Mouse (Mus musculus) hindbrain, embryonic 14.5 days (tissue): ENCODE data around the gene Atl2. TPM values are rescaled to one million over a fixed set of nuclear protein-coding genes. Genes with fewer than 3 reads are reported as not detected.

Source experiments
- ATAC-seq: fragments of 200-750 bp; cut with Nextera tagmentation; 2 replicates; pipeline ENCODE4 v1.8.0; 2017; ENCODE audit warnings: moderate number of reproducible peaks, mild to moderate bottlenecking, moderate TSS enrichment, moderate library complexity; ENCODE audit not compliant: low FRiP score
- DNase-seq: peaks from one replicate; pipeline ENCODE4 v3.0.0-alpha.2; 2015; ENCODE audit warnings: low spot score
- H3K27ac ChIP-seq: fragments of 300-500 bp; sonication (generic); 2 replicates; pipeline ENCODE4 v1.5.1; 2014; ENCODE audit warnings: mild to moderate bottlenecking, moderate library complexity
- H3K27me3 ChIP-seq: fragments of 300-500 bp; sonication (generic); 2 replicates; pipeline ENCODE4 v1.6.1; 2014; ENCODE audit warnings: mild to moderate bottlenecking, low read length, mixed read lengths; ENCODE audit not compliant: control insufficient read depth, insufficient read depth
- H3K36me3 ChIP-seq: fragments of 300-500 bp; sonication (generic); replicated peaks from 2 replicates; pipeline ENCODE4 v1.6.1; 2014; ENCODE audit not compliant: control insufficient read depth, insufficient read depth
- H3K4me1 ChIP-seq: fragments of 300-500 bp; sonication (generic); replicated peaks from 2 replicates; pipeline ENCODE4 v1.6.1; 2014; ENCODE audit warnings: antibody characterized with exemption, low read length, mixed read lengths; ENCODE audit not compliant: control insufficient read depth, insufficient read depth
- H3K4me2 ChIP-seq: fragments of 300-500 bp; sonication (generic); replicated peaks from 2 replicates; pipeline ENCODE4 v1.6.1; 2014; ENCODE audit warnings: mild to moderate bottlenecking, moderate library complexity
- H3K4me3 ChIP-seq: fragments of 300-500 bp; sonication (generic); replicated peaks from 2 replicates; pipeline ENCODE4 v1.5.1; 2014; ENCODE audit warnings: mild to moderate bottlenecking, low read length
- H3K9ac ChIP-seq: fragments of 300-500 bp; sonication (generic); 2 replicates; pipeline ENCODE4 v1.6.1; 2014
- H3K9me3 ChIP-seq: fragments of 300-500 bp; sonication (generic); 2 replicates; pipeline ENCODE4 v1.6.1; 2016; ENCODE audit warnings: low read length; ENCODE audit not compliant: control insufficient read depth
- WGBS: fragments of 180-500 bp; shearing (Covaris S2); extraction: QIAGEN DNeasy Blood & Tissue Kit; methylation state at CpG from one replicate; pipeline ENCODE4 v1.1.7; 2014; 5-methylcytosine and 5-hydroxymethylcytosine counted together
- polyA plus RNA-seq: library from polyadenylated mRNA; unstranded; fragments of >200 nt; fragmentation: Nextera tagmentation; extraction: Ambion mirVana; gene quantifications from 2 replicates; pipeline ENCODE4 v1.2.1, GENCODE M21; 2014

The Atl2 gene
- polyA plus RNA-seq, 1 experiment from 2014 or later, result 39.4 TPM

GRCm38 (mm10) chr17:79925865-79926421 lies 30.0 kb upstream of the Atl2 start:
- WGBS, result 93% methylated on average over 11 of the region's 11 CpGs
- Histone ChIP-seq H3K27me3 (no peaks in the 10 kb centered on the region), H3K9ac (no peak overlapping the region), H3K4me3 (no peak overlapping the region), H3K9me3 (no peaks in the 10 kb centered on the region), H3K36me3 (no peaks in the 10 kb centered on the region), H3K27ac (no peak overlapping the region), H3K4me1 (no peaks in the 10 kb centered on the region), H3K4me2 (no peak overlapping the region)
- ATAC-seq (no peak), DNase-seq (no peak)

GRCm38 (mm10) chr17:79920355-79920754 lies 24.4 kb upstream of the Atl2 start:
- no peak for ATAC-seq
- DNase-seq, result no peak

DNA sequence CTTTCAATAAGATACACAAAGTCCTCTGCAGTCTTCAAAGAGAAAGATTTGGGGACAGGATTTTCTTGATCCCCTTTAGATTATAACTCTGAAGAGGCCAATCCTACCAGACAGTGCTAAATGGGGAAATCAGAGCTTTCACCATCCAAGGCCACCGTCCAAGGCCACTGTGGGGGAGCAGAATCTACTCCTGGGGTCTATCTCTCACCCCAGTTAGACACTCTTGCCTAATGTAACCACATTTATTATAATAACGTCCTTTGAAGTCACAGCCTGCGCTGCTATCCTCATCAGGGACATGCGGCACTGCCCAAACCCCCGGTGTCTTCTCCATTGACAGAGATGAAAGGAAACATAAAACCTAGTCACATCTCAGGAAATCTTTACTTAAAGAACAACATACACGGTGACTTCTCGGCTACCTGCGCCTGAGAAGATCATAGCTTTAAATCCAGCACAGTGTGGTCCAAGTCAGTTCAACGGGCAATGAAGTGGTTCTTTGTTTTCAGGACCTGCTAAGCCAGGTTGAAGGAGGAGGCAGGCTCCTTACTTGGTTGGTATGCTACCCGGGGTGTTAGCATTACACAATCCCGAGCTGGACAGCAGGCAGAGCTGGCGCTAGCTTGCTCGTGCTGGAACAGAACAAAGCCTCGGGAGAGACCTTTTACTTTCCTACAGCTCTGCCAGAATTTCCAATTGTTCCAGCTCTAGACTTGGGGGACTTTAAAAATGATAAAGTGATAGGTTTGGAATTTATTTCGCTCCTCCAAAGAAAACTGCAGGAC lies 23.8 kb upstream of the Atl2 start:
- Histone ChIP-seq H3K4me1 (0 out of 2 replicates have a peak, but pooled peaks cover 2% of the 10 kb centered on the region), H3K9ac (no peak overlapping the region), H3K27ac (no peak overlapping the region), H3K9me3 (no peaks in the 10 kb centered on the region), H3K4me3 (no peak overlapping the region), H3K36me3 (no peaks in the 10 kb centered on the region), H3K27me3 (no peaks in the 10 kb centered on the region), H3K4me2 (no peak overlapping the region)
- WGBS, result 68% methylated on average over 15 of the region's 15 CpGs
- ATAC-seq (no peak), DNase-seq (no peak)

More at GRCm38 (mm10) chr17:79920355-79920754, 24.4 kb upstream of the Atl2 start:
- Histone ChIP-seq H3K4me3 (no peak overlapping the region), H3K9me3 (no peaks in the 10 kb centered on the region), H3K9ac (no peak overlapping the region), H3K36me3 (no peaks in the 10 kb centered on the region), H3K4me2 (no peak overlapping the region), H3K27me3 (no peaks in the 10 kb centered on the region), H3K4me1 (0 out of 2 replicates have a peak, but pooled peaks cover 2% of the 10 kb centered on the region), H3K27ac (no peak overlapping the region)
- WGBS, result 79% methylated on average over 2 of the region's 2 CpGs

DNA sequence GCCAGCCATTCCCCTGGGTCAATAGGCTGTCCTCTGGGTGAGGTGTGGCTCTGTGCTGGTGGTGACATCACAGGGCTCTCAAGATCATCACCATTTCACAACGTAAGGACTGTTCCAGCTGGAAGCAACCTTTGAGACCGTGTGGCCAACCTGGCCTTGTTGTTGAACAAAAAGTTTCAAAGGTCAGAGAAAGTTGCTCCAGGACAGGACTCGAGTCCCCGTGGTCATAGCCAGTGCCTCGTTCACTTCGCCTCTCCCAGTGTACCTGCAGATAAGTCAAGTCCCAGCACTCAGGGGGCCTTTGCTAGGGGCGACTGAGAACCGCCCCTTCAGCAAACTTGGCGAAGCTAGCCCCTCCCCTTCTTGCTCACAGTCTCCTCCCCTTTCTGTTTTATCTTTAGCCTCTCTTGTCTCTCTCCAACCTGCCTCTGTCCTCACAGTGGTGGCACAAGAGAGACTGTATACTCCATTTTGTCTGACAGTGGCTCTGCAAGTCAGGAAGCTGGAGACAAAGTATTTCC lies 22.6 kb upstream of the Atl2 start:
- H3K27me3 ChIP-seq, result no peaks in the 10 kb centered on the region
- H3K27ac ChIP-seq, result no peak overlapping the region
- no peak overlapping the region for H3K4me2 ChIP-seq
- DNase-seq (no peak), ATAC-seq (no peak)
- H3K4me3 ChIP-seq, result no peak overlapping the region
- H3K36me3 ChIP-seq, result no peaks in the 10 kb centered on the region
- H3K4me1 ChIP-seq, result 0 out of 2 replicates have a peak, but pooled peaks cover 2% of the 10 kb centered on the region
- no peaks in the 10 kb centered on the region for H3K9me3 ChIP-seq
- no peak overlapping the region for H3K9ac ChIP-seq
- 44% methylated on average over 9 of the region's 9 CpGs for WGBS

DNA sequence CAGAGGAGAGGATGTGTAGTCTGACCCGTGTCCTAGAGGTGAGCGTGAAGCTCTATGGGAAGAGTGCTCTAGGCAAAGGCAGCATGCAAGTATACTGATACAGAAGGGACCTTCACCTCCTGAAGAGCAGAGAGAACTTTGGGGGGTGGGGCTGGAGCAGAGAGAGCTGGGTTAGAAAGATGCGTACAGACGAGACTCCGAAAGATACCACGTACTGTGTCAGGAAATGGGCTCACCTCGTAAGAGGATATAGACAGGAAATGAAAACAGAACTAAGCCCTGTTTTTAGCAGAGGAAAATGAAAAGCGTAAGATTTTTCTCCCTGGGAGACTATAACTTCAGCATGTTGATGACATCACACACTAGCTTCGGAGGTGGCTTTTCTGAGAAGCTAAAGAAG lies 21.1 kb upstream of the Atl2 start:
- DNase-seq (no peak), ATAC-seq (no peak)
- no peak overlapping the region for H3K9ac ChIP-seq
- no peak overlapping the region for H3K4me3 ChIP-seq
- H3K27ac ChIP-seq, result no peak overlapping the region
- WGBS, result 87% methylated on average over 9 of the region's 9 CpGs
- no peaks in the 10 kb centered on the region for H3K9me3 ChIP-seq
- no peak overlapping the region for H3K4me2 ChIP-seq
- H3K27me3 ChIP-seq, result no peaks in the 10 kb centered on the region
- H3K4me1 ChIP-seq, result 0 out of 2 replicates have a peak, but pooled peaks cover 2% of the 10 kb centered on the region
- no peaks in the 10 kb centered on the region for H3K36me3 ChIP-seq

GRCm38 (mm10) chr17:79912174-79912573 lies 16.3 kb upstream of the Atl2 start:
- 86% methylated on average over 2 of the region's 2 CpGs for WGBS
- H3K27me3 ChIP-seq, result no peaks in the 10 kb centered on the region
- no peaks in the 10 kb centered on the region for H3K36me3 ChIP-seq
- no peak overlapping the region for H3K27ac ChIP-seq
- ATAC-seq (no peak), DNase-seq (no peak)
- H3K4me1 ChIP-seq, result no peaks in the 10 kb centered on the region
- no peaks in the 10 kb centered on the region for H3K9me3 ChIP-seq
- H3K4me2 ChIP-seq, result no peak overlapping the region
- H3K4me3 ChIP-seq, result no peak overlapping the region
- no peak overlapping the region for H3K9ac ChIP-seq

GRCm38 (mm10) chr17:79911718-79912117 lies 15.8 kb upstream of the Atl2 start:
- ATAC-seq (no peak), DNase-seq (no peak)
- no peak overlapping the region for H3K9ac ChIP-seq
- no peak overlapping the region for H3K4me2 ChIP-seq
- H3K4me3 ChIP-seq, result no peak overlapping the region
- no peak overlapping the region for H3K27ac ChIP-seq
- H3K27me3 ChIP-seq, result no peaks in the 10 kb centered on the region
- H3K36me3 ChIP-seq, result no peaks in the 10 kb centered on the region
- no peaks in the 10 kb centered on the region for H3K4me1 ChIP-seq
- WGBS, result 87% methylated on average over 3 of the region's 3 CpGs
- no peaks in the 10 kb centered on the region for H3K9me3 ChIP-seq

GRCm38 (mm10) chr17:79909571-79909970 lies 13.6 kb upstream of the Atl2 start:
- H3K4me1 ChIP-seq, result no peaks in the 10 kb centered on the region
- H3K27me3 ChIP-seq, result no peaks in the 10 kb centered on the region
- no peaks in the 10 kb centered on the region for H3K36me3 ChIP-seq
- 89% methylated on average over 12 of the region's 12 CpGs for WGBS
- H3K27ac ChIP-seq, result no peak overlapping the region
- DNase-seq, result no peak
- H3K9ac ChIP-seq, result no peak overlapping the region
- no peak overlapping the region for H3K4me2 ChIP-seq
- no peak overlapping the region for H3K4me3 ChIP-seq
- no peak for ATAC-seq
- no peaks in the 10 kb centered on the region for H3K9me3 ChIP-seq

DNA sequence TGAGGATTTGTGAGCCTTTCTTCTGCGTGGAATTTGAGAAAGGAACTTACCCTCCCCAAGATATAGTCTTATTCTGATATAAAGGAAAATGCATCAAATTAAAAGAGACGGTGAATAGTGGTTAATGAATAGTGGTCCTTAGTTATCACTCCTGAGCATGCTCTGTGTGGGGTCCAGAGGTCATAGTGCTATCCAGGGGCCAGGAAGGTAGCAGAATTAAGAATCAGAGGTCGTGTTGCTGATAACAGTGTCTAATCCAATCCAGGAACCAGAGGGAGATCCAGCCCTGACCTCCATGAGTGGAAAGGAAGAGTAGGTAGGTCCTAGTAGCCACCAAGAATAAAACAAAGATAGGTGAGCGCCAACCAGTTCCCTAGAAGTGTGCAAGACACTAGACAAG lies 11.8 kb upstream of the Atl2 start:
- 76% methylated on average over 4 of the region's 4 CpGs for WGBS

More for the DNA sequence above, 11.8 kb upstream of the Atl2 start:
- Histone ChIP-seq H3K4me2 (no peak overlapping the region), H3K4me1 (no peaks in the 10 kb centered on the region), H3K9me3 (no peaks in the 10 kb centered on the region), H3K36me3 (no peaks in the 10 kb centered on the region), H3K27me3 (no peaks in the 10 kb centered on the region), H3K4me3 (no peak overlapping the region), H3K27ac (no peak overlapping the region), H3K9ac (no peak overlapping the region)
- DNase-seq (no peak), ATAC-seq (no peak)
